Mouse (Mus musculus) cerebellum, postnatal 4 days (tissue): ENCODE measurements around the gene Col6a4.

ENCODE experiments used
- DNase-seq, 2 experiments: peaks; one replicate each; pipeline ENCODE4 v3.0.0; 2022; ENCODE audit warnings: low spot score in 2 of 2, mixed read lengths in 1 of 2

The Col6a4 gene

DNA sequence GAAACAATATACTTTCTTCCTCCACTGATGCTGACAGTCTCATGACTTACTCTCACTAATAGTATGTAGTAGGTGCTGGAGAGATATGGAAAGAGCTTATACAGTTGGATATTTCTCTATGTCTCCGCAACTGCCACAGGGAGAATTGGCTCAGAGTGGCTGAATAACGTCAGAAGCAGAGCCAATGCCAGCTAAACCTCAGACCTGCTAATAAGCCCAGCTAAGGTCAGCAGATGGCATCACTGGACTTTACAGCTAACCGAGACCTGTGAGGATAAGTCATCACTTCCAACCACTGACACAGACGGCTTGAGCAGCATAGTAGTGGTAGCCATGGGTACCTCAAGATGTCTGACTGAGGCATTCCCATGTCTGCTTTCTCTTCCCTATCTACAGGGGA is 22.6 kb downstream of the Col6a4 start:
- DNase-seq = no peak

DNA sequence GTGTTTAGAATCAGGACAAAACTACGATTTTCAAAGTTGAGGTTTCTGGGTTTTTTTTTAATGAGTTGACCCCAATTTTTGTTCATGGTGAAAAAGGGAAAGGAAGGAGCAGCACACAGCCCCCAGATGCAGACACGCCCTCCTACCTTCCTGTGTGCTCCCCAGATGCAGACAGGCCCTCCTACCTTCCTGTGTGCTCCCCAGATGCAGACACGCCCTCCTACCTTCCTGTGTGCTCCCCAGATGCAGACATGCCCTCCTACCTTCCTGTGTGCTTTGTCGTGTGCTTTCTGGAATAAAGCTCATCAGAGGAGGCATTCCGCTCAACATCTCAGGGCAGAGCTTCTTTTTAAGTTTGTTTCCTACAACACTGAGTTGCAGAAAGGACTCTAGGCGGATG is 24.9 kb downstream of the Col6a4 start:
- DNase-seq = no peak

DNA sequence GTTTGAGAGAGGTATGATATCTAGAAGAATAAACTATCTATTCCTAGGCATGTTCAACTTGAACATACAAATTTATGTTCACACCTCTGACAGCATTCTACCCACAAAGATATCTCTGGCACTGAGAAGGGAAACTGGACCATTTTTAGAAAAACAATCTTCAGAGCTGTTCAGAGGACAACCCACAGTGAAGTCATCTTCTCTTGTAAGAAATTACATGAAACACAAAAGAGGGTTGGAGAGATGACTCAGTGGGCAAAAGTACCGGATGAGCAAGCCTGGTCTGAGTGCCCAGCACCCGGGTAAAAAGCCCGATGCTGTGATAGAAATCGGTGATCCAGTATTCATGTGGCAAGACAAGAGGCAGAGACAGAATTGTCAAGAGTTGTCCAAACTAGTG is 43.1 kb downstream of the Col6a4 start:
- DNase-seq = no peak

DNA sequence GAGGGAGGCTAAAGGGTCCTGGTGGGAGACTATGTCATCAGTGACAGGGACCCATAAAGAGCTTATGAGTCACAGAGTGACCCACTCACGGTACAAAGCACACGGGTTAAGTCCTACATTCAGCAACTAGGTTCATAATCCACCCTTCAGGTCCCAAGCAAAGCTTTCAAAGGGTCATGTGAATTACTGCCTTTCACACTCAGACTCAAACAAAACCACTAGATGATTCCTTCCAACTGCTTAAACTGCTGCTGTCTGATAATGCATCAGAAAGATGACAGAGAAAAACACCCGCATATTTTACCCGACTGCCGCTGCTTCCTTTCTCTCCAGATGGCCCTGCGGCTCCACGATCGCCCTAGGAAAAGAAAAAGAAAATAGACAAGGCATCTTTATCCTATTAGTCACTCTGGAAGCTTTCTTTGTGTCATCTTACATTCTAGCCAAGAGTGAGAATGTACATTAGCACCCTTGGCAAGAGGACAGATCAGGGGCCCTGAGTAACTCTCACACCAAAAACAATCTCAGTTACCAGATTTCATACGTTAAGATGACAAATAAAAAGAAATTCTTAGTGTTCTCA is 52.6 kb downstream of the Col6a4 start:
- no peak for DNase-seq

DNA sequence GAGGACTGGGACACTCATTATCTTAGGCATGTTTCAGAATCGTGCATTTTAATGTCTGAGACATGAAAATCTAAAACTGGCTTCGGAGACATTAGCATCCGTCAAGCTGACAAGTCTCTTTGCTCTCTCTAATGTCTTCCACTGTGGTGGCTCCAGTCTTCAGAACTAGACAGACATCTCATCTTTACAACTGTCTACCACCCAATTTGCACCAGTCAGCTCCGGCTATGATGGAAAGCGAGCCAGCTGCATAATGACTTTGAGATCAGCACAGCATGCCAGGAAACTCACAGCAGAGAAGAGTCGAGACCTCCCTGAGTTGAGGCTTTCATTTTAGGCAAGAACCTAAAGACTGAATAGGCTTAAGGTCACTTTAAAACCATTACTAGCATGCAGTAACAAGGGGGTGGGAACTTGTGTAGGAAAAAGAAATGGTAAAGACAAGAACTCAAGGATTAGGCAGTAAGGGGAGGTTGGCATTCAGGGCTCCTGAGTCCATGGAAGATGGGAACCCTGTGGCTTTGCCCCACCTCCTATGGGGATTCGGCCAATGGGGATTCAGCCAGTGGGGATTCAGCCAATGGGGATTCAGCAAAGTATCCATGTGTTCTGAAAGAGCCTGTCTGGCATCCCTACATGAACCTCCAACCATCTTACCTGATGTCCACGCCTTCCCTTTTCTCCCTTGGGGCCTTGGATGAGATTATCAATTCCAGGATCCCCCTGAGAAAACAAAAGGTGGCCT is 56.5 kb downstream of the Col6a4 start:
- DNase-seq = no peak

DNA sequence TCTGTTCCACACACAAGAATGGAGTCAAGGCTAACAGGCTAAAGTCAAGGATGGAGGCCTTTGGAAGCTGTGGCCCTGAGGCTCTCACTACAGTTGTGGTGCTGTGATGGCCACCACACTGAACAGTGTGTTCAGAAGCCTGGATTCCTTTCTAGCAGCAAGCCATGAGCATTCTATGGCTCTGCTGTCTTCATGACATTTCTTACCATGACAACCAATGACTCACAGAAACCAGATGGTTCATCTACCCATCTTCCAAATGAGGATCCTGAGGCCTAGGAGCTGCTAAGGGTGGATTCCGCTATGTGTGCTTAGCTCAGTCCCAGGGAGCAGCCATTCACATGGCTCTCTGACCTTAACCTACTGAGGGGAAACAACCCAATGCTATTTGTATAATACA is 57.3 kb downstream of the Col6a4 start:
- no peak for DNase-seq

DNA sequence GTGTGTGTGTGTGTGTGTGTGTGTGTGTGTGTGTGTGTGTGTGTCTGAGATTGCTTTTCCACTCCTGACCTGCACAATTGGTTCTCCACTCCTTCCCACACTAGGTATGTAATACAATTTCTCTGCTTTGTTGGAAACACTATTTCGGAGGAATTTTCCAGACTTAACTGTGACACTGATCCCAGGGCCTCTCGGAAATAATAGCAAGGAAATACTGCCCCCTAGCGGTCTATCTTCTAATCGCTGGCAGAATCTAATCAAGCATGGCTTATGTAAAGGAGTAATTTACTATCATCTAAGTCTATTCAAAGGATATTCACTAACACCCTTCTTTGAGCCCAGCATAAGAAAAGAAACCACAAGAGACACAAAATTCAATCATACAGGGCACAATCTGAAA is 57.7 kb downstream of the Col6a4 start:
- peak in 1 of 2 experiments; percentile 73 for DNase-seq

DNA sequence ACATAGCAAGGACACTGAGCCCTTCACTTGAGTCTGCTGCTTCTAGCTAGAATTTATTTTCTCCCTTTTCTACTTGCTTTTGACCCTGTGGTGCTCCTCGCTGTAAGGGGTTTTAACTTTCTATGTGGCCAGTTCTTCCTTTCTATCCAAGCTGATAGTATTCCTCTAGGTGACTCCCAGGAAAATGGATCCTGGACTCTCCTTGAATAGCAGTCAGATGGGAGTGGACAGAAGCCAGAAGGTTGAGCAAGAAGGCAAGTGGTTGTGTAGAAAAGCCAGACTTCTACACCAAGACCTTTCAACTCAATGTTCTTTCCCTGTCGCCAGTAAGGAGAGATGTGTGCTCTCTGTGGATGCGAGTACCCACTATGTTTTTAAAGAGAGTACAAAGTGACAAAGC is 80.9 kb downstream of the Col6a4 start:
- DNase-seq = no peak

DNA sequence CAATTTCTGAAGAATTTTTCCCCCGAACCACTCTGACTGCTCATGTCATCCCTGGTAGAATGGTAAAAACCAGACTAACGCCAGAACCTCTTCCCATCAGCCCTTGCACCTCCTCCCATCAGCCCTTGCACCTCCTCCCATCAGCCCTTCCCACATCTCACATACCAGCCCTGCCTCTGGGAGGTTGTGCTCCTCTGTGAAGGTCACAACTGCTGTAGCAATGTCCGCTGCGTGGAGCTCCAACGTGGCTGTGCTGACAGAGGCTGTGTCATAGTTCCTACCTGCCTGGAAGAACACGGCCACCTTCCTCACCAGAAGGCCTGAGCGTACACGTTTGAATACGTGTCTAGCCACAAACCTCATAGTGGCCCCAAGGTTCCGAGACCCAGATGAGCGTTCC is 83.4 kb downstream of the Col6a4 start:
- DNase-seq = no peak

DNA sequence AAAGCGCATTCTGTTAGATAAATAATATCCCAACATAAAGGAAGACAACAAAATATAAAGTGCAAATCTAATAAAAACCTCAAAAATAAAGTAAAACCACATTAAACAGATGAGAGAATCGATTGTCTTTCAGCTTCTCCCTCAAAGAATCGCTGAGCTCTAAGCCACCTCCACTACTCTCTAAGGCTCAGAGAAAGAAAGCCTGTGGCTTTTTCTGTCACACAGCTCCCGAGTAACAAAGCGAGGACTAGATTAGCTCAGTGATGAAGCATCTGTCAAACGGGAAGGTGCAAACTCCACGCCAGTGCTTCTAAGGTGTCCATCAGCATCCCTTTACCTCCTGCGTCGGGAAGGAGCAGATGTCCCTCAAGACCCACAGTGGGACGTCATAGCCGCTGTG is 98.6 kb downstream of the Col6a4 start:
- no peak for DNase-seq

DNA sequence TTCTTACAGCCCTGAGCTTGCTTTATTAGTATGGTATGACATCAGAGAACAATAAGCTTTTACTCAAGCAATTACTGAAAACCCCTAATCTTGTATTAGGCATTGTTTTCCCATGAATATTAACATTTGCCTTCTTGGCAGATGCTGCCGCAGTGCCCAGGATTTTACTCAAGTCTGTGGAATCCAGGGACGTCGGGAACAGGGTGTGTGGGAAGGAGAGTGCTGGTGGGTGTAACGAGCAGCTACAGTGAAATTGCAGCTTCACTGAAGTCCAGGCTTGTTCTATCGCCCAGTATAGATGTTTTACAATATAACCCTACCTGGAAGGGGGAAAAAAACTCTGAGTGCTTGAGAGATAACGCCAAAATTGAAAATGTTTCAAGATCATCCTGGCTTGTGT is 104.2 kb downstream of the Col6a4 start:
- no peak for DNase-seq

DNA sequence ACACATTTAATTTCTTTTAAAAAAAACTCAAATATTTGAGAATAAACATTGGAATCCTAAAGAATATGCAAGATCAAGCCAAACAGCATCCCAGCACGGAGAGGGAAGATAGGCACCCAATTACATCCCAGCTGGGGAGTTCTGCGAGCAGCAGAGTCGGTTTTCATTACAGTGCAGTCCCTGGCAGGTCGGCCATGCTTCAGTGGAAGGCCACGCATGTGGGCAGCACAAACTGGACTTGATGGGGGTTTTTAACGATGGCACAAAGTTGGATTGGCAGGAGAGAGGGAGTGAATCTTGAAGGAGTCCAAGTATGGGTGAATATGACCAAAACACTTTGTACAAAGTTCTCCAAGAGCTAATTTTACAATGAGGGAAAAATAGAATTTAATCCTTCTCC is 106.5 kb downstream of the Col6a4 start:
- no peak for DNase-seq

DNA sequence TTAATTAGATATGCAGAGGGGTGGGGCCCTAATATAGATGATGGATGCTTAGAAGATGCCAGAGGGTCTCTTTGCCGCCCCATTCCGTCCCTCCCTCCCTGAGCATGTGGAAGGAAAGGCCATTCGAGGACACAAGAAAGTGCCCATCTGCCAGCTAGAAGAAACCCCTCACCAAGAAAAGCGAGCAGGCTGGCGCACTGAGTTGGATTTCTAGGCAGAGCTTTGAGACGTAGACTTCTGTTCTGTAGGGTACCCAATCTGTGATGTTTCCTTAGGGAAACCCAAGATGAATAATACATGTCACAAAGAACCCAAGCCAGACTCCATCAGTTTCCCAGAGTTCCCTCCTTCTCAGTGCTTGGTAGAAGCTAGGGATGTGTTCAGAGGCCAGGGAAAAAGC is 107.1 kb downstream of the Col6a4 start:
- no peak for DNase-seq

DNA sequence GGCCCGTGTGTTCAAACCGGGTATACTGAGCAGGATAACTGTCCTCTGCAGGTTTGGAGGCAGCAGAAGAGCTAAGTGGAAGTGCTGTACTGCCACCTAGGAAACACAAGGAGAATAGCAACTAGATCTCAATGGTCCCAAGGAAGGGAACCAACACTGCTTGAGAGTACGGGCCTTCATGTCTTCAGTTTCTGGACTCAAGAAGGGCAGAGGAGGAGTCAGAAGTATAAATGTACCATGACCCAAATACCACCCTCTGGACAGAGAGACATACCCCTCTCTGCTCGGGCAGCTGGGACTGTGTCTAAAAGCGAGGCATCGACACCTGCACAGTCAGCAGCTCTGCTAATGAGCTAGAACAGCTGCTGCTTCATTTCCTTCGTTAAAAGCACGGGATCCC is 108.5 kb downstream of the Col6a4 start:
- DNase-seq = no peak

DNA sequence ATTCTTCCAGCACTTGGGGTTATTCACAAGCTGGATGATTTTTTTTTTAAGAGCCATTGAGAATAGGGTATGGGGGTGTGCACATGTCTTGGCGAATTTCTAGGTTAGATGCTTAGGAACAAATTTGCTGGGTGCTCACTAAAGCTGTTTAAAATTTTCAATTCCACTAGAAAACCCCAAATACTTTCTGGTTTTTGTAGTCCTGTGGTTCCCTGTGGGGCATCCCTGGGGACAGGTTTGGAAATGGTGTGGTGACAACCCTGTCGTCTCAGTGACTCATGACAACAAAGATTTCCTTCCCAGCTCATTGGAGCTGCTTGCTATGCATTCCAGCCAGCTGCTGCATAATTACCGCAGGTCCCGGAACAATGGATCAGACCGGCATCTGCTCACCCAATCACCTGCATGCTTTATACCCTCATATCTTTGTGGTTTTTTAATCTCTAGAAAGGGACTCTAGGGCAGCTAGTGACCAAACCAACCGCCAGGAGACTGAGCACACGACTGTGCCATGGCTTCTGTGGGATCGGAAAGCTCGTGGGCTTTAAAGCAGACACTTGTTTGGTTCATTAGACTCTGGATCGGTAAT is 111.6 kb downstream of the Col6a4 start:
- DNase-seq = no peak

DNA sequence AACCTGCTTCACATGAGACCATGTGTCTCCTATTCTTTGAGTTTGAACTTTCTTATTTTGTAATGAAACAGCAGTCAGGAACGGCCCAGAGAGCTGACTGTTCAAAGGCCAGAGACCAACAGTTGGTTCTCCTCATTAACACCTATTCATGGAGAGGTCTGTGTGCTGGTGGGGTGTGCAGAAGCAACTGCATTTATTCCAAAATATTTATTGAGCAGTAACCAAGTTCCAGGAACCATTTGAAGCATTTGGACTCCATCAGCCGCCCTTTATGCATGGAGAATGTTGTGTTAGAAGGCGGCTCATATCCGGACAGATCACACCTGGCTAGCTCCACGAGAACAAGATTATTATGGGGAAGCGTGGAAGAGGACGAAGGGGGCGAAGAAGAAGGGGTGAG is 118.1 kb downstream of the Col6a4 start:
- no peak for DNase-seq

DNA sequence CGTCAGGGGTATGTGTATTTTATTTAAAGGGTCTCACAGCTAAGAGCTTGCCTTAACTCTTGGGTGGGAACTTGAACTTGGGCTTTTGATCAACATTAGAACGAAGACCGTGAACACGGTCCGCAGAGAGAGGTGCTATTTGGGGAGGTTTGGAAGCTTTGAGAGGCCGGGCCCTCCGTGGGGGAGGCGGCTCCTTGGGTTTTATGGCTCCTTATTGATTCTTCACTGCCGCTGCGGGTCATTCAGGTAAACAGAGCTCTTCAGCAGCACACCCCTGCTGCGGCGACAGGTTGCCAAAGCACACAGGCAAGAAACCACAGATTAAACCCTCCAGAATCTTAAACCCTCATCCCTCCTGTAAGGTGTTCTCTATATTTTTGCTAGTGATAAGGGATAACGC is 119.7 kb downstream of the Col6a4 start:
- no peak for DNase-seq

DNA sequence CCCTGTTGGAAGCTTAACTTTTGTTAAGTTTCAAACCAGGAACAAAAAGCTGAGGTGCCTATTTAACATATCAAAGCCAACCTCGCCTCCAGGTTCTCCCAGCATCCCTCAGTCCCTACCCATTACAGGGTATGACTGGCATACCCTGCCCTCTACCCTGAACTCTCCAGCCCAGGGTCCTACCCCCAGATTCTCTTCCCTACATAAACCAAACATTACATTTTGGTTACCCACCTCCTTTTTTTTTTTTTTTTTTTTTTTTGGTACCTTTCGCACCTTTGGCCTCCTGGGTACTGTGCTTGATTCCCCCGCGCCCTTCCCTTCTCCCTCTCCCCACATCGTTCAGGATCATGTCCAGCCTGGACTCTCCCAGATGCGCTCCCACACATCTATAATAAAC is 120.3 kb downstream of the Col6a4 start:
- no peak for DNase-seq

DNA sequence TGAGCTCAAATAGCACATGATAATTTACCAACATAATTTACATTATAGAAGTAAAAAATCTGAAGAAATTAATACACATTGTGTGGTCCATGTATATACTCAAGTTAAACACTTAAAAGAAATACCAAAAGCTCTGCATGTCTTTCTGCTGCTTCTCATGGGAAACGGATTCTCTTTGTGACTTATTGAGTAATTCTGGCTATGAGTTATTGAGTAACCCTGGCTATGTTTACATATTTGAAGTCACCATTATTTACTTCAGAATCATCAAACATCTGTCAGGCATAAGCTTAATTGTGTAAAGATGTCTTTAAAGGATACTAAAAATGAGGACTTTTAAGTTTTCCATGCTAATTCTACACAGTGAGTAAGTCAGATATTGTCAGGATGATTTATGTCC is 122.8 kb downstream of the Col6a4 start:
- no peak for DNase-seq

DNA sequence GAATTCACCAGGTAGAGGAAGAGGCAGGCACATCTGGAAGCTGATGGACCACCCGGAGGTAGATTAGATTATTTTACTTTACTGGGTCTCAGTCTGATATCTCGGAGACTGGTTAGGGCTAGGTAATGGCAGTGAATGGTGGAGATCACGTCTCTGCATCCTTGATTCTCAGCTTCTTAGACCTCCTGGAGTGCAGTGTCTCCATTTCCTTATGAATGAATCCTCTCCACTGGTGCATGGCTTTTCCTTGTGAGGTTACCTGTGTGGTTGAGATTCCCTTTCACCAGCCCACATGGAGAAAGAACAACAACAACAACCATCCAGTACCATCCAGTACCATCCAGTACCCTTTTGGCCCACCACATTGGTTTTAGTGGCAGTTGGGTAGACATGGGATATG is 124.6 kb downstream of the Col6a4 start:
- no peak for DNase-seq

DNA sequence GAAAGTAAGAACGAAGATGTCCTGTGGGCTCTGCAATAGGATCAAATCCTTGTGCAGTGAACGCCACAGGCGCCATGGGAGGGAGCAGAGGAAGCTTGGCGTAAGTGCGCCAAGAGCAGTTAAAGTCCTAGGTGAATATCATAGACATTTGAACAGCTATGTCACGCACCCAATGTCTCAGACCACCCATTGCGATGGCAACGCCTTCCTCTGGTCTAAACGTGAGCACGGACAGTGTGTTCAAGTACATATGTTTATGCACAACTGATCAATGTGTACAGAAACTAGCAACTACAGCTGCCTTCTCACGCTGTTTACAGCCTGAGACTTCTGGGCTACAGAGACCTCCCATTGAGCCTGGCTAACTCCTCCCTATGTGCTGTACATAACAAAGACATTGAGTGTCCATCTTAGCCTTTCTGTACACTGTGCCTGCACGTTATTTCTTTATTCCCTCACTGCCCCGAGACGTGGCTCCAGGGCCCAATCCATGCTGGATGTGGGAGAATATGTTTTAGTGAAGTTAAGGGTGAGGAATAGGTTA is 125.2 kb downstream of the Col6a4 start:
- no peak for DNase-seq

DNA sequence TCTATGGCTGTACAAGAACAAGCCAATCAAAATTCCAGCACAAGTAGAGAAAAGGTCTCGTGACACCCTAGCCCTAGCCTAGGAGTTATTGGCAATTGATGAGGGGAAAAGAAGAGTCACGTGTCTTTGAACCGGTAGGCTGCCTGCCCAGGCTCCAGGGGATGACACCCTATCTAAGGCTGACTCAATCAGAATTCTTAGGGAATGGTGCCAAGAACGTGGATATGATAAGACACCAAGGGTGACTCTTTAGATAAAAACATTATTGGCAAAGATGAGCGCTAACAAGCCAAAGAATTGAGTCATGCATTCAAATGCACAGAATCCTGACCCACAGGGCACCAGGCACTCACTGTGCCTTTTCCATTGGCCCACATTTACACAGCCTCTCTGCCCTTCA is 125.7 kb downstream of the Col6a4 start:
- no peak for DNase-seq

DNA sequence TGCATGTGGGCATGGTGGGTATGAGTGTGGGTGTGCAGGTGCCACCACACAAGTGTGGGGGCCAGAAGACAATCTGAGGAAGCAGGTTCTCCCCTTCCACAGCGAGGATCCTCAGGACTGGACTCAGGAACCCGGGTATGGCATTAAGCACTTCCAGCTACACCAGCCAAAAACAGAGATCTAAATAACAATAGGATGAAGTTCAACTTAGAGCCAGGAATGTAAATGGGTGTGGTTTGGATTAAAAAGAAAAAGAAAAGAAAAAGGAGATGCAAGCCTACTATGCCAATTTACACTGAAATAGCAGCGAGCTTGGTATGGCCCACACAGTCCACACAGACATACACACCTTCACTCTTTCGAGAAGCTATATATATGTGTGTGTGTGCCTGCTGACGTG is 128.6 kb downstream of the Col6a4 start:
- DNase-seq = no peak
